Mouse (Mus musculus): ENCODE data around the gene Tnfrsf14.

GRCm38 (mm10) chr4:154916662-154917061 lies 11.7 kb downstream of the Tnfrsf14 start:
- TF ChIP-seq CTCF (IDR thresholded peaks at IDR 0.05; ENCODE audit: low read depth), result no peak
- TF ChIP-seq EP300 (IDR thresholded peaks at IDR 0.05; ENCODE audit: low read depth), result no peak; the same call in 1 of the 2 replicates
